Mouse (Mus musculus) thymus, postnatal 36 days (tissue): ENCODE measurements around the gene Prl3d2.
"Not testable (repeated sequence)": the region's sequence is repeated elsewhere in the genome, so short reads cannot be mapped to it uniquely, and the experiment has no call there.

Experiments
- DNase-seq, 2 experiments: peaks; one replicate each; pipeline ENCODE4 v3.0.0; 2022; ENCODE audit warnings: mixed read lengths in 2 of 2

Prl3d2 gene

GRCm38 (mm10) chr13:27121398-27121797, at the start of gene Prl3d2:
Prl3d2 (plus strand) TSS chr13:27121698.
- DNase-seq: not testable (repeated sequence)

GRCm38 (mm10) chr13:27093890-27094289, 27.6 kb upstream of the Prl3d2 start, which contains the start of gene Prl3d1:
Prl3d1 (plus strand) TSS chr13:27094190.
- not testable (repeated sequence) for DNase-seq

- no peak for DNase-seq
These were observed 26.8 kb downstream of the Prl3d2 start for GRCm38 (mm10) chr13:27148264-27148663.

- not testable (repeated sequence) for DNase-seq
These were observed 35.0 kb downstream of the Prl3d2 start, which contains the start of gene Prl3d3 for GRCm38 (mm10) chr13:27156490-27156889. Prl3d3 (plus strand) TSS chr13:27156790.
